Mouse (Mus musculus) adrenal gland, postnatal 36 days (tissue): Measurements from ENCODE around the gene 1810013L24Rik. TPM values are rescaled to one million over a fixed set of nuclear protein-coding genes. Genes with fewer than 3 reads are reported as not detected.
A peak's percentile ranks its signal among the peaks of the same experiment; 100 is the strongest.

Experiments used
- DNase-seq, 2 experiments: peaks; one replicate each; pipeline ENCODE4 v3.0.0; 2021; ENCODE audit warnings: mixed read lengths in 1 of 2
- long read RNA-seq, 2 experiments: library from polyadenylated mRNA; stranded (forward); transcript quantifications; one replicate each; pipeline ENCODE4 v2.0.0; 2021; ENCODE audit warnings: borderline sequencing depth in 2 of 2
- total RNA-seq, 2 experiments: library from RNA; stranded (reverse); gene quantifications; 2 replicates each; pipeline ENCODE4 v1.2.3; 2021

The 1810013L24Rik gene
- 10 to 100 TPM; 91.1 to 92.0 TPM for total RNA-seq
- long read RNA-seq, experiment 1, full-length matches to known transcripts: 20 of 33 reads
- long read RNA-seq, experiment 1, partial matches to known transcripts: 12 of 33 reads
- long read RNA-seq, experiment 1, other reads (novel, unspliced or antisense): 1 of 33 reads
- long read RNA-seq, experiment 2, full-length matches to known transcripts: 5 of 14 reads
- long read RNA-seq, experiment 2, partial matches to known transcripts: 8 of 14 reads
- long read RNA-seq, experiment 2, other reads (novel, unspliced or antisense): 1 of 14 reads

- peak; percentile 98 for DNase-seq
These were observed at the start of gene 1810013L24Rik for GRCm38 (mm10) chr16:8829564-8830359. TSS of gene 1810013L24Rik (plus strand) at chr16:8830100.

- no peak for DNase-seq
These were observed 49.7 kb upstream of the 1810013L24Rik start for GRCm38 (mm10) chr16:8780187-8780586.

GRCm38 (mm10) chr16:8781191-8781590, 48.7 kb upstream of the 1810013L24Rik start:
- no peak for DNase-seq

GRCm38 (mm10) chr16:8781660-8782059, 48.2 kb upstream of the 1810013L24Rik start:
- no peak for DNase-seq

- DNase-seq: no peak
These were observed 46.5 kb upstream of the 1810013L24Rik start for GRCm38 (mm10) chr16:8783198-8783913.

- DNase-seq: peak; percentile 34 to 63
These were observed 45.1 kb upstream of the 1810013L24Rik start for GRCm38 (mm10) chr16:8784753-8785152.

GRCm38 (mm10) chr16:8790886-8791285, 39.0 kb upstream of the 1810013L24Rik start:
- peak; percentile 44 to 65 for DNase-seq

GRCm38 (mm10) chr16:8791949-8792557, 37.8 kb upstream of the 1810013L24Rik start, which contains the start of gene Usp7:
TSS of gene Usp7 (minus strand) at chr16:8792308.
- no peak for DNase-seq

- DNase-seq: peak in 1 of 2 experiments; percentile 11
These were observed 34.9 kb upstream of the 1810013L24Rik start for GRCm38 (mm10) chr16:8794952-8795351.

GRCm38 (mm10) chr16:8795906-8796305, 34.0 kb upstream of the 1810013L24Rik start:
- peak; percentile 28 to 34 for DNase-seq

GRCm38 (mm10) chr16:8806703-8807102, 23.2 kb upstream of the 1810013L24Rik start:
- DNase-seq: peak; percentile 56 to 68

- DNase-seq: peak; percentile 81 to 89
These were observed 19.3 kb upstream of the 1810013L24Rik start for GRCm38 (mm10) chr16:8810399-8811127.

GRCm38 (mm10) chr16:8817872-8818271, 12.0 kb upstream of the 1810013L24Rik start:
- DNase-seq: no peak

- DNase-seq: peak in 1 of 2 experiments; percentile 45
These were observed 8.5 kb upstream of the 1810013L24Rik start for GRCm38 (mm10) chr16:8821429-8821828.

GRCm38 (mm10) chr16:8822586-8822985, 7.3 kb upstream of the 1810013L24Rik start:
- no peak for DNase-seq

- no peak for DNase-seq
These were observed 6.2 kb upstream of the 1810013L24Rik start for GRCm38 (mm10) chr16:8823661-8824060.

- DNase-seq: peak; percentile 22 to 51
These were observed 2.5 kb upstream of the 1810013L24Rik start for GRCm38 (mm10) chr16:8827366-8827765.

- DNase-seq: peak; percentile 81 to 85
These were observed 1.0 kb upstream of the 1810013L24Rik start for GRCm38 (mm10) chr16:8828636-8829563.

- peak; percentile 85 to 87 for DNase-seq
These were observed 721 bp downstream of the 1810013L24Rik start for GRCm38 (mm10) chr16:8830431-8831211.
